Mouse (Mus musculus): ENCODE results near the gene Fancd2.
A peak's percentile ranks its signal among the peaks of the same experiment; 100 is the strongest.

DNA sequence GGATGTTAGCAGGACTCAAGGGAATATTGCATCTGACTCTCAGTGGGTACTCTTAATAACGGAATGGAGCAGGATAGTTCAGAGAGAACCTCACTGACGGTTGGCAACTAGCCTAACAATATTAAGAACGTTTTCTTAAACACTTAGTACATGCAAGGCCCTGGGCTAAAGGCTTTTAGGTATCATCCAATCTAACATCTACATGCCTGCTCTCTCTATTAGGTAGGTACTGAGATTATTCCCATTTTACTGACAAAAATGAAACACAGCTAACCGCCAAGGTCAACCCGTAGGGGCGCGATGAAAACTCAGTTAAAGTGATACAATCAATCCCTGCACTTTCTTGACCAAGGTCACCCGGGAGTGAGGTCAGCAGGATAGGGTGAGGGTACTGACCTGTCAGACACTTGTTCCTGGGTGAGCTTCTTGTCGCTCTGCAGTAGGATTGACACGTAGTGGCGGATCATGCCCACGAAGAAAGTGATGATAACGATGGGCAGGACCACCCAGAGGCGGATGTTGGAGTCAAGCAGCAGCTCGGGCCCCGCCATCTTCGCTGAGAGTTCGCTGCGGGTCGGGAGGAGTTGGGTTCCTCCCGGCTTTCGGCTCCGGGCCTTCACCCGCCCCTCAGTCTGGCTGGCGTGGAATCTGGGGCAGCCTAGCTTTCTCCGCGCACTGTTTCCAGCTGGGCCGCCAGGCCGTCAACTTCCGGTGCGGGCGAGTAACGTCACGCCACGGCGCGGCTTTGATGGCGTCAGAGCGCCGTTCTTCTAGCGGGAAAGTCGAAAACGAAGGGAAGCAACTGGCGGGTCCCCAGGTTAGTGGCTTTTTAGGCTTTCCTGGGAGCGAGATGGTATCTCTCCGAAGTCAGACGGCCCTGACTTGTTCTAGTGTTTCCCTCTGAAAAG lies at the start of gene Fancd2, which contains the start of gene Emc3:
- TF ChIP-seq CTCF (IDR thresholded peaks at IDR 0.05; ENCODE audit: low read depth, low read length) (no peak), POLR2A (IDR thresholded peaks at IDR 0.05; ENCODE audit: extremely low read depth, insufficient read depth, low read length) (peak; percentile 36; the same call in 1 of the 2 replicates)

All from liver, adult 2 months (tissue).